Mouse (Mus musculus): ENCODE results near the gene Rbbp9. TPM values are rescaled to one million over a fixed set of nuclear protein-coding genes. Genes with fewer than 3 reads are reported as not detected.

The Rbbp9 gene
- polyA plus RNA-seq, 1 experiment: 31.7 TPM

- Histone ChIP-seq H3K4me3 (ENCODE audit: insufficient read depth, low read length) (no peak overlapping the region), H3K4me1 (ENCODE audit: control insufficient read depth, insufficient read depth, low read length) (peaks cover 2% of the 10 kb centered on the region), H3K27ac (ENCODE audit: insufficient read depth, low read length) (no peak overlapping the region)
- no peak for TF ChIP-seq POLR2A (IDR thresholded peaks at IDR 0.05; ENCODE audit: extremely low read depth, insufficient read depth, low read length)
- no peak for TF ChIP-seq CTCF (IDR thresholded peaks at IDR 0.05; ENCODE audit: extremely low read depth, insufficient read depth, low read length)
These were observed 3.1 kb downstream of the Rbbp9 start for GRCm38 (mm10) chr2:144547559-144547958.

DNA sequence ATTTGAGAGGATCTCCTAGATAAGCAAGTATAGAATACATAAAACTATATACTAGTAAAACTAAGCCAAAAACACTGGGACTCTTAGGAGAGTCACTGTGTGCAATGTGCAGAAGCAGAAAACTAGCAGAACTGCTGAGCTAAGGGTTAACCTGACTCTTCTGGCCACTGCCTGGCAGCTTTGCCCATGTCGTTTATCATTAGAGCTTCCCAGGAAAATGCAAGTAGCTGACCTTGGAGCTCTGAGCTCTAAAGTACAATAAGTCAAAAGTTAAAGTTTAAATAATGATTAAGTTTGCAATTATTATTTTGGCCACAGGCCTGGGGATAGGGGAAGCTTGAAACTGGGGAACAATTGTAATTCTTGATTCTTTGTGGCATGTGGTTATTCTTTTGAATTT, 5.2 kb downstream of the Rbbp9 start:
- Histone ChIP-seq H3K4me3 (ENCODE audit: insufficient read depth, low read length) (no peak overlapping the region), H3K4me1 (ENCODE audit: control insufficient read depth, insufficient read depth, low read length) (peaks cover 2% of the 10 kb centered on the region), H3K27ac (ENCODE audit: insufficient read depth, low read length) (no peak overlapping the region)
- TF ChIP-seq CTCF (IDR thresholded peaks at IDR 0.05; ENCODE audit: extremely low read depth, insufficient read depth, low read length) (no peak), POLR2A (IDR thresholded peaks at IDR 0.05; ENCODE audit: extremely low read depth, insufficient read depth, low read length) (no peak)

DNA sequence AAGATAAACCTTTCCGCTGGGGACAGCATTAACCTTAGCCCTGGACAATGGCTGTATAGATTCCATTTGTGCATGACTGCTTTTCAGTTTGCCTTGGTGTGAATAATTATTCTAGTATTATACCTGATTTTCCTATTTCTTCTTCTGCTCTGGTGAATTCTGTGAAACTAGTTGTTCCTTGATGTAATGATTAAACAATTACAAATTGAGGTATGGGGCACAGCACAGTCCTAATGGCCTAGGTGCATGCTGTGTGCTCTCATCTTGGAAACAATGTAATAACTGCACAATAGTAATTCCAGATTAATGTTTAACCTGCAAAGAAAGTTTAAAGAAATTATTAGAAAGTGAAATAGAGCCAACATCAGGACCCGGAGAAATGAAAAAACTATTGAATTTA, 5.6 kb downstream of the Rbbp9 start:
- no peak overlapping the region for H3K4me3 ChIP-seq (ENCODE audit: insufficient read depth, low read length)
- peaks cover 2% of the 10 kb centered on the region for H3K4me1 ChIP-seq (ENCODE audit: control insufficient read depth, insufficient read depth, low read length)
- no peak overlapping the region for H3K27ac ChIP-seq (ENCODE audit: insufficient read depth, low read length)
- TF ChIP-seq CTCF (IDR thresholded peaks at IDR 0.05; ENCODE audit: extremely low read depth, insufficient read depth, low read length) (no peak), POLR2A (IDR thresholded peaks at IDR 0.05; ENCODE audit: extremely low read depth, insufficient read depth, low read length) (no peak)

GRCm38 (mm10) chr2:144544630-144545029, 6.0 kb downstream of the Rbbp9 start:
- Histone ChIP-seq H3K27ac (ENCODE audit: insufficient read depth, low read length) (no peak overlapping the region), H3K4me3 (ENCODE audit: insufficient read depth, low read length) (no peak overlapping the region), H3K4me1 (ENCODE audit: control insufficient read depth, insufficient read depth, low read length) (peaks cover 2% of the 10 kb centered on the region)
- no peak for TF ChIP-seq CTCF (IDR thresholded peaks at IDR 0.05; ENCODE audit: extremely low read depth, insufficient read depth, low read length)
- no peak for TF ChIP-seq POLR2A (IDR thresholded peaks at IDR 0.05; ENCODE audit: extremely low read depth, insufficient read depth, low read length)

DNA sequence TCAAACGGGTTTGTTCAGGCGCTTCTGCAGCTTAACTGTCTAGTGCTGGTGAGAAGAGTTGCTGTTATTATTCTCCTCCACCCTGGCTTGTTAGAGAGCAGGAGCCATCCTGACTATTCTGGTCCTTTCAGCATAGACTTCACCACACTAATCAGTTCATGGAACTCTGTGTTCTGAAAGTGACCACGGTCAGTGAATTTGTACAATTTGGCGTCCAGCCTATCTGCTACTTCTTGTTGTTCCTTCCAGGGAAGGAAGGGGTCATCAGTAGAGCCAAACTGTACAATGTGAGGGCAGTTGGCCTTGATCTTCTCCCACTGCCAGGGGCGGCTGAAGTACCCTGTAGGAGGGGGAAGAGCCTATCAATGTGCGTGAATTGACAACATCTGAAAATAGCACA, 7.0 kb downstream of the Rbbp9 start:
- TF ChIP-seq POLR2A (IDR thresholded peaks at IDR 0.05; ENCODE audit: extremely low read depth, insufficient read depth, low read length): no peak
- TF ChIP-seq CTCF (IDR thresholded peaks at IDR 0.05; ENCODE audit: extremely low read depth, insufficient read depth, low read length): no peak
- H3K27ac ChIP-seq (ENCODE audit: insufficient read depth, low read length): no peak overlapping the region
- H3K4me3 ChIP-seq (ENCODE audit: insufficient read depth, low read length): no peak overlapping the region
- H3K4me1 ChIP-seq (ENCODE audit: control insufficient read depth, insufficient read depth, low read length): no peaks in the 10 kb centered on the region

- no peak overlapping the region for H3K27ac ChIP-seq (ENCODE audit: insufficient read depth, low read length)
- TF ChIP-seq POLR2A (IDR thresholded peaks at IDR 0.05; ENCODE audit: extremely low read depth, insufficient read depth, low read length) (no peak), CTCF (IDR thresholded peaks at IDR 0.05; ENCODE audit: extremely low read depth, insufficient read depth, low read length) (0 out of 2 replicates have a peak, but pooled peaks have one; percentile 0)
- H3K4me3 ChIP-seq (ENCODE audit: insufficient read depth, low read length): no peak overlapping the region
- H3K4me1 ChIP-seq (ENCODE audit: control insufficient read depth, insufficient read depth, low read length): no peaks in the 10 kb centered on the region
These were observed 9.4 kb downstream of the Rbbp9 start for GRCm38 (mm10) chr2:144541246-144541645.

DNA sequence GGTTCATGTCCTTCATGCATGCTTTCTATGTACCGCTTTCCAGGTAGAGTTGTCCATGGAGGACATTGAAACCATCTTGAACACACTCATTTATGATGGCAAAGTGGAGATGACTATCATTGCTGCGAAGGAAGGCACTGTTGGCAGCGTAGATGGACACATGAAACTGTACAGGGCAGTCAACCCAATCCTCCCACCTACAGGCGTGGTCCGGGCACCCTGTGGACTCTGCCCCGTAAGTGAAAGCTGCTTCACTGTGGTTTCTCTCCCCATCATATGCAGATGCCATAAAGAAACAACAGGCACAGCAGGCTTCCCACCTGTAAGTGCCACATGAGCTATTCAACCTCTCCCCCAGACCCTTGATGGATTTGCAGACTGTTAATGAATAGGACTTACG, 13.5 kb downstream of the Rbbp9 start:
- no peak for TF ChIP-seq CTCF (IDR thresholded peaks at IDR 0.05; ENCODE audit: extremely low read depth, insufficient read depth, low read length)
- no peak for TF ChIP-seq POLR2A (IDR thresholded peaks at IDR 0.05; ENCODE audit: extremely low read depth, insufficient read depth, low read length)
- H3K4me3 ChIP-seq (ENCODE audit: insufficient read depth, low read length): no peak overlapping the region
- H3K4me1 ChIP-seq (ENCODE audit: control insufficient read depth, insufficient read depth, low read length): no peaks in the 10 kb centered on the region
- H3K27ac ChIP-seq (ENCODE audit: insufficient read depth, low read length): no peak overlapping the region

DNA sequence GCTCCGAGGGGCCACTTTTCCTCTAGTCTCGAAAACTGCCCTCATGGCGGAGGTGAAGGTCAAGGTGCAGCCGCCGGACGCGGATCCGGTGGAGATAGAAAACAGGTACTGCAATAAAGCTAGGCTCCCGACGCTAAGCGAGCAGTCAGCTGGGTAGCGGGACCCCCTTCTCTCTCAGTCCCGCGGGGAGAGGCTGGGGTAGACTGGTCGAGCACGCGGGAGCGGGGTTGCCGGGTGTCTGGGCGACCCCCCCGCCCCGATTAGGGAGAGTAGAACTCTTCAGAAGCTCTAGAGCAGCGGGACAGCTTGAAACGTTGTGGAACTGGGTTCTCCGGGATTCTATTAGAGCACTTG, 22.9 kb downstream of the Rbbp9 start:
- Histone ChIP-seq H3K4me3 (ENCODE audit: insufficient read depth, low read length) (peak overlapping the region; percentile 94), H3K27ac (ENCODE audit: insufficient read depth, low read length) (no peak overlapping the region), H3K4me1 (ENCODE audit: control insufficient read depth, insufficient read depth, low read length) (peaks cover 3% of the 10 kb centered on the region; the same call in 1 of the 2 replicates)
- TF ChIP-seq POLR2A (IDR thresholded peaks at IDR 0.05; ENCODE audit: extremely low read depth, insufficient read depth, low read length) (no peak), CTCF (IDR thresholded peaks at IDR 0.05; ENCODE audit: extremely low read depth, insufficient read depth, low read length) (no peak)

DNA sequence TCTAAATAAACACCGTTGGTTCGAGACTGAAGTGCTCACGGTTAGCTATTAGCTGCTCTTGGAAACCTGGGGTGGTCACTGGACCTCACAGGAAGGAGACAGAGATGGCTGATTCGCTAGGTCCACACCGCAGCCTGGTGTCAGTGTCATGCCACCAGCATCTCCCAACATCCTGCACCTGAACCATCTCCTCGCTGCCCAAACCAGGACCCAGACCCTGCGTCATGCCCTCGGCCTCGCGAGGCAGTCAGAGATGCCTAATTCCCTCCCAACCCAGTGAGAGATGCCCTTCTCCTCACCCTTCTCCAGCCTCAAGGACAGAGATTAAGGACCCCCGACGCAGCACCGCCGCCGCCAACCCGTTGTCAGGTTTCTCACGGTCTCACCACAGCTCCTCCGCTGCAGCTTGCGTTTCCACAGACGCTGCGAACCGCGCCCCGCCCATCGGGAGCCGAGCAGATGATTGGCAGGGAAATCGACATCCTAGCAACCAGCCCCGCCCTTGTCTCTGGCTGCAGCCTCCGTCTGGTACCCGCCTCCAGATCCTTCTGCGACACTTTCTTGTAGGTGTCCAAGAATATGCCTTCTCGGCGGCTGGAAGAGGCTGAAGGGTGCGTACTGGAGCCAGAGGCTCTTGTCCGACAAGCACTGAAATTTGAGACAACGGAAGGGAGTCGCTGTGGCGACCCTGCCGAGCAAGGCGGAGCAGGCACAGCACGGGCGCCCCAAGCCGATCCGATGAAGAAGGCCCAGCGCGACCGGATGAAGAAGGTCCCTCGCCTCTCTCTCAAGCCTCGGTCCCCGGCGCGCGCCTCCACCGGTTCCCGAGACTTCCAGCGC, 23.5 kb downstream of the Rbbp9 start, which contains the start of the genes Dzank1 and Polr3f:
Gene Dzank1 (minus strand): TSS at position 434 of the 840 bp plus-strand sequence.
Gene Polr3f (plus strand): TSS at position 738 of the 840 bp plus-strand sequence.
- H3K4me1 ChIP-seq (ENCODE audit: control insufficient read depth, insufficient read depth, low read length): peaks cover 3% of the 10 kb centered on the region; the same call in 1 of the 2 replicates
- H3K4me3 ChIP-seq (ENCODE audit: insufficient read depth, low read length): peak within 1 kb of the TSS; percentile 94
- TF ChIP-seq POLR2A (IDR thresholded peaks at IDR 0.05; ENCODE audit: extremely low read depth, insufficient read depth, low read length): peak; percentile 91
- no peak for TF ChIP-seq CTCF (IDR thresholded peaks at IDR 0.05; ENCODE audit: extremely low read depth, insufficient read depth, low read length)
- peak within 1 kb of the TSS; percentile 76 for H3K27ac ChIP-seq (ENCODE audit: insufficient read depth, low read length)

GRCm38 (mm10) chr2:144525856-144526255, 24.8 kb downstream of the Rbbp9 start:
- H3K27ac ChIP-seq (ENCODE audit: insufficient read depth, low read length): no peak overlapping the region
- H3K4me3 ChIP-seq (ENCODE audit: insufficient read depth, low read length): peak overlapping the region; percentile 94
- TF ChIP-seq POLR2A (IDR thresholded peaks at IDR 0.05; ENCODE audit: extremely low read depth, insufficient read depth, low read length) (peak; percentile 46; the same call in 1 of the 2 replicates), CTCF (IDR thresholded peaks at IDR 0.05; ENCODE audit: extremely low read depth, insufficient read depth, low read length) (no peak)
- peaks cover 3% of the 10 kb centered on the region; the same call in 1 of the 2 replicates for H3K4me1 ChIP-seq (ENCODE audit: control insufficient read depth, insufficient read depth, low read length)

Measured in cortical plate, adult 2 months (tissue).